Mouse (Mus musculus): ENCODE measurements around the gene Cnot2. TPM values are rescaled to one million over a fixed set of nuclear protein-coding genes. Genes with fewer than 3 reads are reported as not detected.

The Cnot2 gene
- polyA plus RNA-seq, 1 experiment from 2014 or later = 82.3 TPM

GRCm38 (mm10) chr10:116473759-116474549 lies 107.4 kb downstream of the Cnot2 start, which contains the start of gene Kcnmb4:
Gene Kcnmb4, minus strand, starts transcription at chr10:116473878.
- under 1% methylated on average over 84 of the region's 92 CpGs for WGBS
- Histone ChIP-seq H3K36me3 (ENCODE audit: control insufficient read depth, insufficient read depth, low read length) (no peaks in the 10 kb centered on the region), H3K9ac (ENCODE audit: low read length) (peak within 1 kb of the TSS; percentile 78), H3K27ac (ENCODE audit: low read length) (no peak within 1 kb of the TSS), H3K4me3 (replicated peaks; ENCODE audit: low read length) (peak within 1 kb of the TSS; percentile 68), H3K27me3 (ENCODE audit: control insufficient read depth, insufficient read depth, low read length) (no peaks in the 10 kb centered on the region), H3K4me2 (ENCODE audit: low read depth, low read length) (peak within 1 kb of the TSS; percentile 96), H3K4me1 (ENCODE audit: control insufficient read depth, insufficient read depth, low read length) (peaks cover 6% of the 10 kb centered on the region; the same call in 1 of the 2 replicates), H3K9me3 (replicated peaks; ENCODE audit: control insufficient read depth, low read length) (no peaks in the 10 kb centered on the region; the same call in 1 of the 2 replicates)
- ATAC-seq (ENCODE audit: insufficient read depth, low FRiP score) = peak; percentile 89

DNA sequence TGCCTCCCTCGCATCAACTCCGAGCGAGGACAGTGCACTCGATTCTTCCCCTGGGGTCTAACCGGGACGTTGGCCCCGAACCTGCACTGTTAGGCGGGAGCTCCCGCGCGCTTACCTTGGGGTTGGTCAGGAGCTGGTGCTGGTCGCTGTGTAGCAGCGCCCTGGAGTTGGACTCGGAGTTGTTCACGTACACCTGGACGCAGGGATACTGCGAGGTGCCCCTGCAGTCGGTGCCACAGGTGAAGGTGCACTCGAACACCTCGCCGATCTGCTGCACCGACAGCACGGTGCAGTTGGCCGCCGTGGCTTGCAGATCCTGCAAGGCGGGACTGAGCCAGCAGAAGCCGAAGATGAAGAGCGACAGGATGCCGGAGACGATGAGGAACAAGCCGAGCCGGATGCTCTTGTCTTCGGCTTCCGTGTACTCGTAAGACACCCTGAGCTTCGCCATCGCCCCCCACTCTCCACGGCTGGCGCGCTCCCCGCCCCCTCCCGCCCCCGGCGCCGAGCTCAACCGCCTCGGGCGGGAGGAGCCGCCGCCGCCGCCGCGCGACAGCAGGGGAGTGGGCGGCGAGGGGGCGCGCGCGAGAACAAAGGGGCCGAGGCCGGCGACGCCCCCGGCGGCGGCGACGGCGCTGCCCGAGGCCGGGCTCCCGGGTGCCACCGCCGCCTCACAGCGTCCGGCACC lies 108.1 kb downstream of the Cnot2 start:
- no peak overlapping the region for H3K27ac ChIP-seq (ENCODE audit: low read length)
- H3K27me3 ChIP-seq (ENCODE audit: control insufficient read depth, insufficient read depth, low read length) = no peaks in the 10 kb centered on the region
- H3K4me2 ChIP-seq (ENCODE audit: low read depth, low read length) = peak overlapping the region; percentile 96
- no peaks in the 10 kb centered on the region; the same call in 1 of the 2 replicates for H3K9me3 ChIP-seq (replicated peaks; ENCODE audit: control insufficient read depth, low read length)
- under 1% methylated on average over 59 of the region's 78 CpGs for WGBS
- H3K4me1 ChIP-seq (ENCODE audit: control insufficient read depth, insufficient read depth, low read length) = peaks cover 6% of the 10 kb centered on the region; the same call in 1 of the 2 replicates
- H3K4me3 ChIP-seq (replicated peaks; ENCODE audit: low read length) = peak overlapping the region; percentile 68
- H3K9ac ChIP-seq (ENCODE audit: low read length) = peak overlapping the region; percentile 78
- ATAC-seq (ENCODE audit: insufficient read depth, low FRiP score) = peak; percentile 71
- no peaks in the 10 kb centered on the region for H3K36me3 ChIP-seq (ENCODE audit: control insufficient read depth, insufficient read depth, low read length)

GRCm38 (mm10) chr10:116472579-116472978 lies 108.7 kb downstream of the Cnot2 start:
- peak overlapping the region; percentile 68 for H3K4me3 ChIP-seq (replicated peaks; ENCODE audit: low read length)
- no peak overlapping the region for H3K27ac ChIP-seq (ENCODE audit: low read length)
- H3K36me3 ChIP-seq (ENCODE audit: control insufficient read depth, insufficient read depth, low read length) = no peaks in the 10 kb centered on the region
- peak overlapping the region; percentile 78 for H3K9ac ChIP-seq (ENCODE audit: low read length)
- ATAC-seq (ENCODE audit: insufficient read depth, low FRiP score) = no peak
- H3K9me3 ChIP-seq (replicated peaks; ENCODE audit: control insufficient read depth, low read length) = no peaks in the 10 kb centered on the region; the same call in 1 of the 2 replicates
- no peaks in the 10 kb centered on the region for H3K27me3 ChIP-seq (ENCODE audit: control insufficient read depth, insufficient read depth, low read length)
- WGBS = 11% methylated on average over 5 of the region's 5 CpGs
- peak overlapping the region; percentile 96 for H3K4me2 ChIP-seq (ENCODE audit: low read depth, low read length)
- H3K4me1 ChIP-seq (ENCODE audit: control insufficient read depth, insufficient read depth, low read length) = peaks cover 6% of the 10 kb centered on the region; the same call in 1 of the 2 replicates

DNA sequence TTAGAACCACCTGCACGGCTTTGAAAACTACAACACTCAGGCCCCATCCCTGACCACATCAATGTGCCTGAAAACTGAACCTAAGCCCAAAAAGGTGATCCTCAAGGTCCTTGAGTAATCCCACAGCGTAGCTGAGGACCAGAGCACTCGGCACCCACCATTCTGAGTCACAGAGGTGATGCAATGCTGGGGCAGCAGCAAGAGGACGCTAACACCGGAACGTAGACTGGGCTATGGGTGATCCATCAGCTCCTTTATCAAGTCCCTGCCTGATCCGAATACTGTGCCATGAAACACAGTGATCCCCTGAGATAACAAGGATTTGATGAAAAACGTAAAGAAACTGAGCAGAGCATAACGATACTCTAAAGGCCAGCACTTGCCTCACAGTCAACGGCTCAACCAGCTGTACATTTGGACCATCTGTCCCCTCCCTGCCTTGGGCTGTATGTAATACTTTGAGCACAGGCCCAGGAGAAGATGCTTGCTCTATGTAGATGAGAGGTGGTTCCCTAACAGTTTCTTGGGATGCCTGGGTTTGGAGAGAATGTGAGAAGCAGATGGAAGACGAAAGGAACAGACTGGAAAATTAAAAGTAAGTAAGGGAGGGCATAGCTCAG lies 110.9 kb downstream of the Cnot2 start:
- Histone ChIP-seq H3K9ac (ENCODE audit: low read length) (no peak overlapping the region), H3K4me2 (ENCODE audit: low read depth, low read length) (no peak overlapping the region), H3K36me3 (ENCODE audit: control insufficient read depth, insufficient read depth, low read length) (no peaks in the 10 kb centered on the region), H3K4me3 (replicated peaks; ENCODE audit: low read length) (no peak overlapping the region), H3K9me3 (replicated peaks; ENCODE audit: control insufficient read depth, low read length) (no peaks in the 10 kb centered on the region), H3K27me3 (ENCODE audit: control insufficient read depth, insufficient read depth, low read length) (no peaks in the 10 kb centered on the region), H3K27ac (ENCODE audit: low read length) (no peak overlapping the region), H3K4me1 (ENCODE audit: control insufficient read depth, insufficient read depth, low read length) (peaks cover 6% of the 10 kb centered on the region; the same call in 1 of the 2 replicates)
- no peak for ATAC-seq (ENCODE audit: insufficient read depth, low FRiP score)
- 84% methylated on average over 11 of the region's 11 CpGs for WGBS

GRCm38 (mm10) chr10:116468094-116468493 lies 113.2 kb downstream of the Cnot2 start:
- H3K4me3 ChIP-seq (replicated peaks; ENCODE audit: low read length) = no peak overlapping the region
- ATAC-seq (ENCODE audit: insufficient read depth, low FRiP score) = no peak
- H3K9ac ChIP-seq (ENCODE audit: low read length) = no peak overlapping the region
- no peaks in the 10 kb centered on the region for H3K36me3 ChIP-seq (ENCODE audit: control insufficient read depth, insufficient read depth, low read length)
- peaks cover 6% of the 10 kb centered on the region; the same call in 1 of the 2 replicates for H3K4me1 ChIP-seq (ENCODE audit: control insufficient read depth, insufficient read depth, low read length)
- H3K27ac ChIP-seq (ENCODE audit: low read length) = no peak overlapping the region
- H3K9me3 ChIP-seq (replicated peaks; ENCODE audit: control insufficient read depth, low read length) = no peaks in the 10 kb centered on the region
- H3K4me2 ChIP-seq (ENCODE audit: low read depth, low read length) = no peak overlapping the region
- 84% methylated on average over 5 of the region's 5 CpGs for WGBS
- no peaks in the 10 kb centered on the region for H3K27me3 ChIP-seq (ENCODE audit: control insufficient read depth, insufficient read depth, low read length)

DNA sequence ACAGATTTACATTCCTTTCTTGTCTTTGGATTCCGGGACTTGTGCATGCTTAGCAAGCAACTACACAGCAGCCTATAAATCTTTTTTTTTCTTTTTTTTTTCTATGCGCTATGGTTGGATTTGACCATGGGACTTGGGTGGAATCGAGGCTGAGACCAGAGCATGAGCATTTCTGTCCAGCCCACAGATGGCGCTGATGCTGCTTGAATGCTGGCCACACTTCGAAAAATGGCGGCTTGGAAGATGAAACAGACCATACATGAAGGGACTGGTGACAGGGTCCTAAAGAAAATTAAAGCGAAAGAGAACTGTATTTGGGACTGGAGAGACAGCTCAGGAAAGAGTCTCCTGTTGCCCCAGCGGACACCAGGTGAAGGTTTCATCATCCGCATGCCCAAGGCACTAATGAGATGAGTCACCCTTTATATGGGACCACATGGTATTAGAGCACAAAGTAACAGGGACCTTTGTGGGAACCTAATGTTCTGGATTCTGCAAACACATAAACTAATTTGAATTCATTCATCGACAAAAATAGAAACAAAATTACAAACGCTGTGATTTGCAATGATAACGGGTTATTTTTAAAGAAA lies 117.5 kb downstream of the Cnot2 start:
- WGBS = 91% methylated on average over 12 of the region's 12 CpGs
- no peaks in the 10 kb centered on the region for H3K4me1 ChIP-seq (ENCODE audit: control insufficient read depth, insufficient read depth, low read length)

DNA sequence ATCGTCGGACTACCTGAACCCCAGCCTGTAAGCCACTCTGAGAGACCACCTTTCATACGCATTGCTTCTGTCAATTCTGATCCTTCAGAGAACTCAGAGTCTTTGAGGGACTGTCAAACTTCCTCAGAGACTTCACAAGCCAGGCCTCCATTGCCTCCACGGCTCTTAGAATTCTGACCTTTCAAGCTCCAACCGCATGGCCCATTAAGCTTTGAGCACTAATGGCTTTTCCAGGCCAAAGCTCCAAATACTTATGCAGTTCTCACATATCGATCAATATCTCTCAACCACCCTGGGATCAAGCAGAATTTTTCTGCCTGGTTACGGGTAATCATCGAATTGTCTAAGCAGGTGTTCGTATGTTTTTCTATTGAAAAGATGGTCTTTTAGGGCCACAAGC lies 119.9 kb downstream of the Cnot2 start:
- Histone ChIP-seq H3K27me3 (ENCODE audit: control insufficient read depth, insufficient read depth, low read length) (no peaks in the 10 kb centered on the region), H3K9ac (ENCODE audit: low read length) (no peak overlapping the region), H3K4me2 (ENCODE audit: low read depth, low read length) (no peak overlapping the region), H3K4me1 (ENCODE audit: control insufficient read depth, insufficient read depth, low read length) (no peaks in the 10 kb centered on the region), H3K4me3 (replicated peaks; ENCODE audit: low read length) (no peak overlapping the region), H3K9me3 (replicated peaks; ENCODE audit: control insufficient read depth, low read length) (no peaks in the 10 kb centered on the region), H3K27ac (ENCODE audit: low read length) (no peak overlapping the region), H3K36me3 (ENCODE audit: control insufficient read depth, insufficient read depth, low read length) (no peaks in the 10 kb centered on the region)
- 93% methylated on average over 9 of the region's 9 CpGs for WGBS
- no peak for ATAC-seq (ENCODE audit: insufficient read depth, low FRiP score)

More for the DNA sequence above, 117.5 kb downstream of the Cnot2 start:
- no peaks in the 10 kb centered on the region for H3K27me3 ChIP-seq (ENCODE audit: control insufficient read depth, insufficient read depth, low read length)
- H3K9me3 ChIP-seq (replicated peaks; ENCODE audit: control insufficient read depth, low read length) = no peaks in the 10 kb centered on the region
- no peak overlapping the region for H3K27ac ChIP-seq (ENCODE audit: low read length)
- H3K36me3 ChIP-seq (ENCODE audit: control insufficient read depth, insufficient read depth, low read length) = no peaks in the 10 kb centered on the region
- no peak overlapping the region for H3K4me2 ChIP-seq (ENCODE audit: low read depth, low read length)
- H3K4me3 ChIP-seq (replicated peaks; ENCODE audit: low read length) = no peak overlapping the region
- ATAC-seq (ENCODE audit: insufficient read depth, low FRiP score) = no peak
- H3K9ac ChIP-seq (ENCODE audit: low read length) = no peak overlapping the region

- no peaks in the 10 kb centered on the region for H3K36me3 ChIP-seq (ENCODE audit: control insufficient read depth, insufficient read depth, low read length)
- H3K27me3 ChIP-seq (ENCODE audit: control insufficient read depth, insufficient read depth, low read length) = no peaks in the 10 kb centered on the region
- no peak for ATAC-seq (ENCODE audit: insufficient read depth, low FRiP score)
- 93% methylated on average over 9 of the region's 9 CpGs for WGBS
- no peak overlapping the region for H3K27ac ChIP-seq (ENCODE audit: low read length)
- H3K4me3 ChIP-seq (replicated peaks; ENCODE audit: low read length) = no peak overlapping the region
- no peak overlapping the region for H3K9ac ChIP-seq (ENCODE audit: low read length)
- H3K4me1 ChIP-seq (ENCODE audit: control insufficient read depth, insufficient read depth, low read length) = no peaks in the 10 kb centered on the region
- no peak overlapping the region for H3K4me2 ChIP-seq (ENCODE audit: low read depth, low read length)
- H3K9me3 ChIP-seq (replicated peaks; ENCODE audit: control insufficient read depth, low read length) = no peaks in the 10 kb centered on the region
Measured at GRCm38 (mm10) chr10:116458786-116459185, 122.5 kb downstream of the Cnot2 start.
